Mouse (Mus musculus) neural tube, embryonic 15.5 days (tissue): Measurements from ENCODE around the gene Fam189b. TPM values are rescaled to one million over a fixed set of nuclear protein-coding genes. Genes with fewer than 3 reads are reported as not detected.
A peak's percentile ranks its signal among the peaks of the same experiment; 100 is the strongest.

Experiments used
- ATAC-seq: fragments of 200-750 bp; cut with Nextera tagmentation; 2 replicates; pipeline ENCODE4 v1.8.0; 2017; ENCODE audit warnings: mild to moderate bottlenecking, moderate TSS enrichment, moderate library complexity; ENCODE audit not compliant: low FRiP score
- H3K27ac ChIP-seq: fragments of 300-500 bp; sonication (generic); replicated peaks from 2 replicates; pipeline ENCODE4 v1.5.1; 2015; ENCODE audit warnings: mild to moderate bottlenecking, inconsistent platforms
- H3K27me3 ChIP-seq: fragments of 300-500 bp; sonication (generic); replicated peaks from 2 replicates; pipeline ENCODE4 v1.6.1; 2015; ENCODE audit warnings: inconsistent platforms
- H3K36me3 ChIP-seq: fragments of 300-500 bp; sonication (generic); 2 replicates; pipeline ENCODE4 v1.6.1; 2015; ENCODE audit warnings: inconsistent platforms
- H3K4me1 ChIP-seq: fragments of 300-500 bp; sonication (generic); 2 replicates; pipeline ENCODE4 v1.6.1; 2015; ENCODE audit warnings: inconsistent platforms
- H3K4me2 ChIP-seq: fragments of 300-500 bp; sonication (generic); 2 replicates; pipeline ENCODE4 v1.6.1; 2015; ENCODE audit warnings: inconsistent platforms, mild to moderate bottlenecking, moderate library complexity
- H3K4me3 ChIP-seq: fragments of 300-500 bp; sonication (generic); replicated peaks from 2 replicates; pipeline ENCODE4 v1.5.1; 2015; ENCODE audit warnings: mild to moderate bottlenecking, inconsistent platforms
- H3K9ac ChIP-seq: fragments of 300-500 bp; sonication (generic); replicated peaks from 2 replicates; pipeline ENCODE4 v1.6.1; 2015; ENCODE audit warnings: mild to moderate bottlenecking, inconsistent platforms
- H3K9me3 ChIP-seq: fragments of 300-500 bp; sonication (generic); replicated peaks from 2 replicates; pipeline ENCODE4 v1.6.1; 2016; ENCODE audit warnings: inconsistent platforms
- WGBS: fragments of 180-500 bp; shearing (Covaris S2); methylation state at CpG from one replicate; pipeline ENCODE4 v1.1.7; 2015; ENCODE audit warnings: mixed read lengths; 5-methylcytosine and 5-hydroxymethylcytosine counted together
- polyA plus RNA-seq: library from polyadenylated mRNA; unstranded; fragments of >200 nt; fragmentation: Nextera tagmentation; extraction: Ambion mirVana; gene quantifications from 2 replicates; pipeline ENCODE4 v1.2.1, GENCODE M21; 2015

Gene Fam189b
- polyA plus RNA-seq, 1 experiment from 2014 or later = 41.4 TPM

- no peaks in the 10 kb centered on the region for H3K9me3 ChIP-seq
- no peak for ATAC-seq
- H3K4me1 ChIP-seq = peaks cover 54% of the 10 kb centered on the region
- H3K27me3 ChIP-seq = no peaks in the 10 kb centered on the region
- peak overlapping the region; percentile 67 for H3K4me2 ChIP-seq
- no peaks in the 10 kb centered on the region for H3K36me3 ChIP-seq
- WGBS = 20% methylated on average over 12 of the region's 12 CpGs
- H3K4me3 ChIP-seq = peak overlapping the region; percentile 41
- H3K9ac ChIP-seq = peak overlapping the region; percentile 48
- H3K27ac ChIP-seq = peak overlapping the region; percentile 80
Measured at GRCm38 (mm10) chr3:89225321-89225815, 42.4 kb downstream of the Fam189b start.

DNA sequence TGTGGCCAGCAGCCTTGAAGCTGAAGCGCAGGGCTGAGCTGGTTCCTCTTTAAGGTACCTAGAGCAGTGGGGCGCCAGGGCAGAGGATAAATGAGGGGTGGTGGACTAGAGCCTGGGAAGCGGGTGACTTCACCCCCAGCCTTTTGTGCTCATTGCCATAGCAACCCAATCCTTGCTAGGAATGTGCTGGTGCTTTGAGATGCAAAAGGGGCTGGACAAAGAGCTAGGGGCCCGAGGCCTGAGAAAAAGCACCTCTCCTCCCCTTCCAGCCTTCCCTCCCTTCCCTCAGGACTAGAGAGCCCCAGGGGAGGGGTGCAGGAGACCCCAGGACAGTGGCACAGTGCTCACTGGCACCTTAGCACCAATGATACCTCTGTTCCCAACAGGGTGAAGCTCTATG is 43.0 kb downstream of the Fam189b start:
- 9% methylated on average over 4 of the region's 4 CpGs for WGBS
- H3K4me3 ChIP-seq = peak overlapping the region; percentile 41
- H3K9ac ChIP-seq = peak overlapping the region; percentile 48
- H3K4me1 ChIP-seq = peaks cover 54% of the 10 kb centered on the region
- ATAC-seq = peak; percentile 42
- H3K4me2 ChIP-seq = peak overlapping the region; percentile 67
- no peaks in the 10 kb centered on the region for H3K9me3 ChIP-seq
- H3K27me3 ChIP-seq = no peaks in the 10 kb centered on the region
- no peaks in the 10 kb centered on the region for H3K36me3 ChIP-seq
- H3K27ac ChIP-seq = peak overlapping the region; percentile 80

- 9% methylated on average over 11 of the region's 11 CpGs for WGBS
- Histone ChIP-seq H3K4me3 (peak overlapping the region; percentile 41), H3K4me1 (peaks cover 50% of the 10 kb centered on the region), H3K36me3 (no peaks in the 10 kb centered on the region), H3K9me3 (no peaks in the 10 kb centered on the region), H3K4me2 (peak overlapping the region; percentile 67), H3K9ac (peak overlapping the region; percentile 48), H3K27ac (peak overlapping the region; percentile 80), H3K27me3 (no peaks in the 10 kb centered on the region)
- ATAC-seq = no peak
Measured at GRCm38 (mm10) chr3:89226361-89226760, 43.4 kb downstream of the Fam189b start.

DNA sequence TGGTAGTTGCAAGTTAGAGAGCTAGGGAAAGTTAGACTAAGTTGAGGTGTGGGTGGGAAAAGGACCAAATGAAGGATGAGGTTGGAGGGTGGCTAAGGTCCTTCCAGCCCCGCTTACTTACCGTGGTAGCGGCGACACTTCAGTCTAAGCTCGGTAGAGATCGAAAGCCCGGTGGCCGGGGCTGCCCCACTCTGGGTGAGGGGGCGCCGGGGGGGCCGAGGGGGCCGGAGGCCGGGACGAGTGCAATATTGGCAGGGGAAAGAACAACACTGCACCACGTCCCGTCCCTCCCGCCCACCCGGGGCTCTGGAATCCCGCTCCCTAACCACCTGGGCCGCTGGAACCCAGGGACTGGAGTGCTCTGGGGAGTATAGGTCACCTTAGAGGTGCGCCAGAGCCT is 44.0 kb downstream of the Fam189b start, which contains the start of gene Mtx1:
Mtx1 (minus strand) TSS at position 189 of the 400 bp plus-strand sequence.
- peak; percentile 16 for ATAC-seq
- H3K4me1 ChIP-seq = peaks cover 50% of the 10 kb centered on the region

GRCm38 (mm10) chr3:89227307-89228179 is 44.6 kb downstream of the Fam189b start:
- Histone ChIP-seq H3K4me1 (peaks cover 50% of the 10 kb centered on the region), H3K27me3 (no peaks in the 10 kb centered on the region), H3K27ac (peak overlapping the region; percentile 80), H3K9ac (peak overlapping the region; percentile 48), H3K4me2 (peak overlapping the region; percentile 67), H3K4me3 (peak overlapping the region; percentile 41), H3K36me3 (no peaks in the 10 kb centered on the region), H3K9me3 (no peaks in the 10 kb centered on the region)
- peak; percentile 76 for ATAC-seq
- WGBS = 2% methylated on average over 41 of the region's 41 CpGs

More for the DNA sequence above, 44.0 kb downstream of the Fam189b start, which contains the start of gene Mtx1:
- Histone ChIP-seq H3K27me3 (no peaks in the 10 kb centered on the region), H3K4me2 (peak within 1 kb of the TSS; percentile 67), H3K9me3 (no peaks in the 10 kb centered on the region), H3K9ac (peak within 1 kb of the TSS; percentile 48), H3K27ac (peak within 1 kb of the TSS; percentile 80), H3K36me3 (no peaks in the 10 kb centered on the region), H3K4me3 (peak within 1 kb of the TSS; percentile 41)
- WGBS = 2% methylated on average over 21 of the region's 21 CpGs

GRCm38 (mm10) chr3:89228180-89228549 is 45.2 kb downstream of the Fam189b start:
- Histone ChIP-seq H3K4me3 (peak overlapping the region; percentile 41), H3K36me3 (peaks cover 2% of the 10 kb centered on the region), H3K27me3 (no peaks in the 10 kb centered on the region), H3K9ac (peak overlapping the region; percentile 28; the same call in 1 of the 2 replicates), H3K4me2 (peak overlapping the region; percentile 67), H3K27ac (peak overlapping the region; percentile 80), H3K9me3 (no peaks in the 10 kb centered on the region), H3K4me1 (peaks cover 50% of the 10 kb centered on the region)
- under 1% methylated on average over 20 of the region's 20 CpGs for WGBS
- ATAC-seq = peak; percentile 51

- peaks cover 45% of the 10 kb centered on the region for H3K4me1 ChIP-seq
- WGBS = 34% methylated on average over 10 of the region's 10 CpGs
Measured at GRCm38 (mm10) chr3:89228836-89229235, 45.9 kb downstream of the Fam189b start, which contains the start of gene Muc1. TSS of gene Muc1 (plus strand) at chr3:89229057.

GRCm38 (mm10) chr3:89229276-89229675 is 46.3 kb downstream of the Fam189b start:
- H3K27ac ChIP-seq = no peak overlapping the region

More at GRCm38 (mm10) chr3:89228836-89229235, 45.9 kb downstream of the Fam189b start, which contains the start of gene Muc1:
- peak within 1 kb of the TSS; percentile 67 for H3K4me2 ChIP-seq
- no peaks in the 10 kb centered on the region for H3K9me3 ChIP-seq
- H3K4me3 ChIP-seq = peak within 1 kb of the TSS; percentile 41
- H3K27me3 ChIP-seq = no peaks in the 10 kb centered on the region
- H3K9ac ChIP-seq = peak within 1 kb of the TSS; percentile 48; the same call in 1 of the 2 replicates
- H3K27ac ChIP-seq = peak within 1 kb of the TSS; percentile 80
- ATAC-seq = no peak
- peaks cover 8% of the 10 kb centered on the region for H3K36me3 ChIP-seq

DNA sequence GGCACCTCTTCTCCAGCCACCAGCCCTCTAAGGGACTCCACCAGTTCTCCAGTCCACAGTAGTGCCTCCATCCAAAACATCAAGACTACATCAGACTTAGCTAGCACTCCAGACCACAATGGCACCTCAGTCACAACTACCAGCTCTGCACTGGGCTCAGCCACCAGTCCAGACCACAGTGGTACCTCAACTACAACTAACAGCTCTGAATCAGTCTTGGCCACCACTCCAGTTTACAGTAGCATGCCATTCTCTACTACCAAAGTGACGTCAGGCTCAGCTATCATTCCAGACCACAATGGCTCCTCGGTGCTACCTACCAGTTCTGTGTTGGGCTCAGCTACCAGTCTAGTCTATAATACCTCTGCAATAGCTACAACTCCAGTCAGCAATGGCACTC is 47.6 kb downstream of the Fam189b start:
- 86% methylated on average over 2 of the region's 2 CpGs for WGBS
- no peaks in the 10 kb centered on the region for H3K9me3 ChIP-seq
- peaks cover 26% of the 10 kb centered on the region for H3K36me3 ChIP-seq
- no peak overlapping the region for H3K9ac ChIP-seq
- ATAC-seq = no peak
- H3K27me3 ChIP-seq = no peaks in the 10 kb centered on the region
- H3K4me2 ChIP-seq = no peak overlapping the region
- no peak overlapping the region for H3K27ac ChIP-seq
- H3K4me1 ChIP-seq = peaks cover 31% of the 10 kb centered on the region
- no peak overlapping the region for H3K4me3 ChIP-seq

More at GRCm38 (mm10) chr3:89229276-89229675, 46.3 kb downstream of the Fam189b start:
- no peaks in the 10 kb centered on the region for H3K27me3 ChIP-seq
- WGBS = 50% methylated on average over 4 of the region's 4 CpGs
- peaks cover 41% of the 10 kb centered on the region for H3K4me1 ChIP-seq
- no peaks in the 10 kb centered on the region for H3K9me3 ChIP-seq
- no peak overlapping the region for H3K4me2 ChIP-seq
- ATAC-seq = no peak
- no peak overlapping the region for H3K4me3 ChIP-seq
- H3K9ac ChIP-seq = no peak overlapping the region
- H3K36me3 ChIP-seq = peaks cover 13% of the 10 kb centered on the region

GRCm38 (mm10) chr3:89231345-89231744 is 48.4 kb downstream of the Fam189b start:
- Histone ChIP-seq H3K27ac (no peak overlapping the region), H3K4me2 (no peak overlapping the region), H3K4me1 (peaks cover 24% of the 10 kb centered on the region), H3K27me3 (no peaks in the 10 kb centered on the region), H3K36me3 (peaks cover 33% of the 10 kb centered on the region), H3K4me3 (no peak overlapping the region), H3K9ac (no peak overlapping the region), H3K9me3 (no peaks in the 10 kb centered on the region)
- ATAC-seq = no peak
- WGBS = 76% methylated on average over 7 of the region's 7 CpGs

DNA sequence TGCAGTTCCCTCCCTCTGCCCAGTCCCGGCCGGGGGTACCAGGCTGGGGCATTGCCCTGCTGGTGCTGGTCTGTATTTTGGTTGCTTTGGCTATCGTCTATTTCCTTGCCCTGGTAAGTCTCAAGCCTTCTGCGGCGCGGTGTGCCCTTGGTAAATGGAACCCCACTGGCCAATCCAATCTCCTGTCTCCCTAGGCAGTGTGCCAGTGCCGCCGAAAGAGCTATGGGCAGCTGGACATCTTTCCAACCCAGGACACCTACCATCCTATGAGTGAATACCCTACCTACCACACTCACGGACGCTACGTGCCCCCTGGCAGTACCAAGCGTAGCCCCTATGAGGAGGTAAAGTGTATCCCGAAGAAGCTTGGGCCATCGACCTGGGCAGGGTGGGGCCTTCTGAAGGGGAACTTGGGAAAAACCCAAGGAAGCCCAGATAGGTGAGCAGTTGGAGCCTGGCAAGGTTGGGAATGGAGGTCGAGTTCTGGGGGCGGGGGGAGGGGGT is 48.9 kb downstream of the Fam189b start:
- Histone ChIP-seq H3K9ac (no peak overlapping the region), H3K9me3 (no peaks in the 10 kb centered on the region), H3K4me1 (peaks cover 19% of the 10 kb centered on the region), H3K4me3 (no peak overlapping the region), H3K27me3 (no peaks in the 10 kb centered on the region), H3K4me2 (no peak overlapping the region), H3K27ac (no peak overlapping the region), H3K36me3 (peaks cover 38% of the 10 kb centered on the region)
- WGBS = 79% methylated on average over 16 of the region's 16 CpGs
- no peak for ATAC-seq
